Mouse (Mus musculus) ovary, adult 18-20 months (tissue): ENCODE data around the gene Gm6205.
"Not testable (repeated sequence)": the region's sequence is repeated elsewhere in the genome, so short reads cannot be mapped to it uniquely, and the experiment has no call there.

Source experiments
- DNase-seq: peaks from one replicate; pipeline ENCODE4 v3.0.0; 2022; ENCODE audit warnings: low spot score, mixed read lengths

Gm6205 gene

GRCm38 (mm10) chr5:94648082-94648481 lies at the start of gene Gm6205:
Gene Gm6205, plus strand, starts transcription at chr5:94648382.
- not testable (repeated sequence) for DNase-seq

DNA sequence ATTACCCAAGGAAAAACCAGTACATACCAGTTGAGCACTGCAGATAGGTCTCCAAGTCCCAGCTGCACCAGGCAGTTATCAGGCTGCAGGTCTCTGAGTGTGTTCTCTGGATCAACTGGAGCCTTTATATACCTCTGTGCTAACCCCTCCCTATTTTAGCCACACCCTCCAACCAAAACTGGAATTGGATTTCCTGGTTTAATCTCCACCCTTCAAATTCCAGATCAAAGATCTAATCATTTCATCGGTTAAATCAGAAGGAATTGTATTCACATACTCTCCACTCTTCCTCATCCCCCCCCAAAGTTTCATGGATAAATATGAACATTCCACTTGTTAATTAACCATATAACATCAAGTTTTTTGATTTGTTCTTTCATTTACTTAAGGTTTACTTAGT lies 31.9 kb upstream of the Gm6205 start, which contains the start of gene Gm3147:
TSS of gene Gm3147 (minus strand) at position 101 of the 400 bp plus-strand sequence.
- DNase-seq: not testable (repeated sequence)

DNA sequence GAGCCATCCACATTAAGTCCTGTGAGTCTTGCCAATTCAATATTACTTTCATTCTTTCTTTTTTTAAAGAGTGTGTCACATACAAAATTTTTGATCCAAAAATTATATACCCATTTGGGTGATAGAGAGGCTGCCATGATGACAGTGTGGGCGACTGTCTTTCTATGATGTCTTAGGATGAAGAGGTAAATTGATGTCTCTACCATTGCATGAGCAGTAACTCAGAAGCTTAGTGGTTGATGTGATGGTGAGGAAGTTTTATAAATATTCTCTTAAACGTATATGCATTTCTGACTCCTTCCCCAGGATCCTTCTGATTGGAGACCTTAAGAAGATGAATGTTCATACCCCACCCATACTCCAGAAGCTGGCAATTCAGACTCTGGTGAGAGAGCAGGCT lies 24.5 kb upstream of the Gm6205 start, which contains the start of gene Gm6509:
TSS of gene Gm6509 (plus strand) at position 301 of the 400 bp plus-strand sequence.
- not testable (repeated sequence) for DNase-seq
